Mouse (Mus musculus) hindbrain, embryonic 11.5 days (tissue): ENCODE measurements at regions not wholly inside any gene's neighbourhood (a gene's known extent, or its start where the extent isn't known, plus 50 kb on each side); places are given as distances from the start of the nearest gene placed in this dataset.

ENCODE experiments used
- ATAC-seq: fragments of 200-750 bp; cut with Nextera tagmentation; 2 replicates; pipeline ENCODE4 v1.8.0; 2017; ENCODE audit warnings: mild to moderate bottlenecking, moderate TSS enrichment, moderate library complexity; ENCODE audit not compliant: low FRiP score
- DNase-seq: peaks from one replicate; pipeline ENCODE4 v3.0.0-alpha.2; 2015; ENCODE audit warnings: low spot score
- H3K27ac ChIP-seq: fragments of 300-500 bp; sonication (generic); 2 replicates; pipeline ENCODE4 v1.5.1; 2014; ENCODE audit warnings: mild to moderate bottlenecking, low read depth, low read length
- H3K27me3 ChIP-seq: fragments of 300-500 bp; sonication (generic); 2 replicates; pipeline ENCODE4 v1.6.1; 2014; ENCODE audit warnings: mild to moderate bottlenecking, low read length, moderate library complexity, mixed read lengths; ENCODE audit not compliant: control insufficient read depth, insufficient read depth
- H3K36me3 ChIP-seq: fragments of 300-500 bp; sonication (generic); 2 replicates; pipeline ENCODE4 v1.6.1; 2014; ENCODE audit warnings: mild to moderate bottlenecking, low read length, moderate library complexity, mixed read lengths; ENCODE audit not compliant: control insufficient read depth, insufficient read depth
- H3K4me1 ChIP-seq: fragments of 300-500 bp; sonication (generic); replicated peaks from 2 replicates; pipeline ENCODE4 v1.6.1; 2014; ENCODE audit warnings: low read length, mixed read lengths; ENCODE audit not compliant: control insufficient read depth, insufficient read depth
- H3K4me2 ChIP-seq: fragments of 300-500 bp; sonication (generic); replicated peaks from 2 replicates; pipeline ENCODE4 v1.6.1; 2014; ENCODE audit warnings: mild to moderate bottlenecking, low read depth, low read length
- H3K4me3 ChIP-seq: fragments of 300-500 bp; sonication (generic); 2 replicates; pipeline ENCODE4 v1.5.1; 2014; ENCODE audit warnings: low read depth, low read length
- H3K9ac ChIP-seq: fragments of 300-500 bp; sonication (generic); 2 replicates; pipeline ENCODE4 v1.6.1; 2014; ENCODE audit warnings: low read depth, low read length
- H3K9me3 ChIP-seq: fragments of 300-500 bp; sonication (generic); 2 replicates; pipeline ENCODE4 v1.6.1; 2016; ENCODE audit warnings: low read length; ENCODE audit not compliant: control insufficient read depth
- WGBS: fragments of 180-500 bp; shearing (Covaris S2); extraction: QIAGEN DNeasy Blood & Tissue Kit; methylation state at CpG from one replicate; pipeline ENCODE4 v1.1.7; 2014; 5-methylcytosine and 5-hydroxymethylcytosine counted together

- H3K4me2 ChIP-seq: no peak overlapping the region
- H3K4me3 ChIP-seq: no peak overlapping the region
- no peak for ATAC-seq
- no peak overlapping the region for H3K27ac ChIP-seq
- no peaks in the 10 kb centered on the region for H3K27me3 ChIP-seq
- no peak for DNase-seq
- H3K9ac ChIP-seq: no peak overlapping the region
- no peaks in the 10 kb centered on the region for H3K4me1 ChIP-seq
- no peaks in the 10 kb centered on the region for H3K9me3 ChIP-seq
- H3K36me3 ChIP-seq: no peaks in the 10 kb centered on the region
Measured at GRCm38 (mm10) chr8:87067106-87067505, 182.0 kb upstream of the N4bp1 start.

GRCm38 (mm10) chr8:87064768-87065167, 179.7 kb upstream of the N4bp1 start:
- no peak for ATAC-seq
- 91% methylated on average over 9 of the region's 9 CpGs for WGBS

GRCm38 (mm10) chr8:87064250-87064747, 179.2 kb upstream of the N4bp1 start:
- ATAC-seq (peak; percentile 59; the same call in 1 of the 2 replicates), DNase-seq (no peak)
- Histone ChIP-seq H3K4me3 (no peak overlapping the region), H3K27me3 (no peaks in the 10 kb centered on the region), H3K27ac (no peak overlapping the region), H3K4me2 (no peak overlapping the region), H3K36me3 (no peaks in the 10 kb centered on the region), H3K9ac (no peak overlapping the region), H3K4me1 (no peaks in the 10 kb centered on the region), H3K9me3 (no peaks in the 10 kb centered on the region)
- WGBS: 62% methylated on average over 12 of the region's 12 CpGs

More at GRCm38 (mm10) chr8:87064768-87065167, 179.7 kb upstream of the N4bp1 start:
- Histone ChIP-seq H3K27me3 (no peaks in the 10 kb centered on the region), H3K9me3 (no peaks in the 10 kb centered on the region), H3K9ac (no peak overlapping the region), H3K4me3 (no peak overlapping the region), H3K36me3 (no peaks in the 10 kb centered on the region), H3K4me2 (no peak overlapping the region), H3K27ac (no peak overlapping the region), H3K4me1 (no peaks in the 10 kb centered on the region)
- DNase-seq: no peak

- ATAC-seq: no peak
- Histone ChIP-seq H3K9me3 (no peaks in the 10 kb centered on the region), H3K4me2 (no peak overlapping the region), H3K27me3 (no peaks in the 10 kb centered on the region), H3K27ac (no peak overlapping the region), H3K9ac (no peak overlapping the region), H3K4me1 (no peaks in the 10 kb centered on the region), H3K4me3 (no peak overlapping the region), H3K36me3 (no peaks in the 10 kb centered on the region)
- WGBS: 89% methylated on average over 4 of the region's 4 CpGs
- DNase-seq: no peak
Measured at GRCm38 (mm10) chr8:87063588-87063987, 178.5 kb upstream of the N4bp1 start.

- Histone ChIP-seq H3K9me3 (no peaks in the 10 kb centered on the region), H3K4me3 (no peak overlapping the region), H3K4me1 (no peaks in the 10 kb centered on the region), H3K4me2 (no peak overlapping the region), H3K27ac (no peak overlapping the region), H3K9ac (no peak overlapping the region), H3K36me3 (no peaks in the 10 kb centered on the region), H3K27me3 (no peaks in the 10 kb centered on the region)
- no peak for ATAC-seq
- 62% methylated on average over 3 of the region's 3 CpGs for WGBS
- DNase-seq: no peak
Measured at GRCm38 (mm10) chr8:87049746-87050145, 164.7 kb upstream of the N4bp1 start.

GRCm38 (mm10) chr8:87049196-87049595, 164.1 kb upstream of the N4bp1 start:
- 92% methylated on average over 4 of the region's 4 CpGs for WGBS
- H3K36me3 ChIP-seq: no peaks in the 10 kb centered on the region
- no peaks in the 10 kb centered on the region for H3K4me1 ChIP-seq
- H3K4me2 ChIP-seq: no peak overlapping the region
- no peak overlapping the region for H3K27ac ChIP-seq
- DNase-seq: no peak
- H3K4me3 ChIP-seq: no peak overlapping the region
- H3K9me3 ChIP-seq: no peaks in the 10 kb centered on the region
- H3K27me3 ChIP-seq: no peaks in the 10 kb centered on the region
- no peak overlapping the region for H3K9ac ChIP-seq
- ATAC-seq: no peak

- DNase-seq (no peak), ATAC-seq (no peak)
- Histone ChIP-seq H3K9ac (no peak overlapping the region), H3K4me2 (no peak overlapping the region), H3K27me3 (no peaks in the 10 kb centered on the region), H3K4me1 (no peaks in the 10 kb centered on the region), H3K36me3 (no peaks in the 10 kb centered on the region), H3K9me3 (no peaks in the 10 kb centered on the region), H3K27ac (no peak overlapping the region), H3K4me3 (no peak overlapping the region)
- WGBS: 82% methylated on average over 4 of the region's 4 CpGs
Measured at GRCm38 (mm10) chr8:87046590-87046989, 161.5 kb upstream of the N4bp1 start.

GRCm38 (mm10) chr8:87043016-87043415, 158.0 kb upstream of the N4bp1 start:
- Histone ChIP-seq H3K36me3 (no peaks in the 10 kb centered on the region), H3K27ac (no peak overlapping the region), H3K9ac (no peak overlapping the region), H3K27me3 (no peaks in the 10 kb centered on the region; the same call in 1 of the 2 replicates), H3K9me3 (no peaks in the 10 kb centered on the region), H3K4me3 (no peak overlapping the region), H3K4me2 (no peak overlapping the region), H3K4me1 (no peaks in the 10 kb centered on the region)
- ATAC-seq (no peak), DNase-seq (no peak)
- WGBS: 89% methylated on average over 5 of the region's 5 CpGs

GRCm38 (mm10) chr8:87037620-87038380, 152.7 kb upstream of the N4bp1 start:
- Histone ChIP-seq H3K36me3 (no peaks in the 10 kb centered on the region), H3K4me1 (no peaks in the 10 kb centered on the region), H3K9me3 (no peaks in the 10 kb centered on the region), H3K27ac (0 out of 2 replicates have a peak overlapping the region, but pooled peaks have one; percentile 42), H3K4me2 (peak overlapping the region; percentile 95), H3K9ac (peak overlapping the region; percentile 60), H3K4me3 (peak overlapping the region; percentile 35), H3K27me3 (no peaks in the 10 kb centered on the region; the same call in 1 of the 2 replicates)
- 4% methylated on average over 48 of the region's 48 CpGs for WGBS
- DNase-seq (peak; percentile 54), ATAC-seq (0 out of 2 replicates have a peak, but pooled peaks have one; percentile 61)
